Mouse (Mus musculus) cerebellum, postnatal 4 days (tissue): ENCODE results near the gene Dgkz.
A peak's percentile ranks its signal among the peaks of the same experiment; 100 is the strongest.

Experiments
- DNase-seq, 2 experiments: peaks; one replicate each; pipeline ENCODE4 v3.0.0; 2022; ENCODE audit warnings: low spot score in 2 of 2, mixed read lengths in 1 of 2

Dgkz gene

DNA sequence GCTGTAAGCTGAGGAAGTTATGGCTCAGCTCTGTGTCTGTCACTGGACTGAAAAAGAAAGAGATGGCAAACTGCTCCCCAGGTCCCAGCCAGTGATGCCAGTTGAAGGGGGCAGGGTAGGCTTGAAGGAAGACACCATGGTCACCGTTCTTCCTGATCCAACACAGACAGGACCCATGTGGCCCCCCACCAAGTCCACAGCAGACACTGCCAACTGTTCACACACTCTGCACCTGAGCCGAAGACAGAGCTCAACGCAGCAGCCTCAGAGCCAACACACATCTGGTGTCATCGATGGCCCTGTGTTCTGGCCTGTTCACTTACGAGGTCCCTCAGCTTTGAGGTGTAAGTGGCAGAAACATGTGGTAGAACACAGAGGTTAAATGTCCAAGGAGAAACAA is 15.2 kb downstream of the Dgkz start:
- no peak for DNase-seq

DNA sequence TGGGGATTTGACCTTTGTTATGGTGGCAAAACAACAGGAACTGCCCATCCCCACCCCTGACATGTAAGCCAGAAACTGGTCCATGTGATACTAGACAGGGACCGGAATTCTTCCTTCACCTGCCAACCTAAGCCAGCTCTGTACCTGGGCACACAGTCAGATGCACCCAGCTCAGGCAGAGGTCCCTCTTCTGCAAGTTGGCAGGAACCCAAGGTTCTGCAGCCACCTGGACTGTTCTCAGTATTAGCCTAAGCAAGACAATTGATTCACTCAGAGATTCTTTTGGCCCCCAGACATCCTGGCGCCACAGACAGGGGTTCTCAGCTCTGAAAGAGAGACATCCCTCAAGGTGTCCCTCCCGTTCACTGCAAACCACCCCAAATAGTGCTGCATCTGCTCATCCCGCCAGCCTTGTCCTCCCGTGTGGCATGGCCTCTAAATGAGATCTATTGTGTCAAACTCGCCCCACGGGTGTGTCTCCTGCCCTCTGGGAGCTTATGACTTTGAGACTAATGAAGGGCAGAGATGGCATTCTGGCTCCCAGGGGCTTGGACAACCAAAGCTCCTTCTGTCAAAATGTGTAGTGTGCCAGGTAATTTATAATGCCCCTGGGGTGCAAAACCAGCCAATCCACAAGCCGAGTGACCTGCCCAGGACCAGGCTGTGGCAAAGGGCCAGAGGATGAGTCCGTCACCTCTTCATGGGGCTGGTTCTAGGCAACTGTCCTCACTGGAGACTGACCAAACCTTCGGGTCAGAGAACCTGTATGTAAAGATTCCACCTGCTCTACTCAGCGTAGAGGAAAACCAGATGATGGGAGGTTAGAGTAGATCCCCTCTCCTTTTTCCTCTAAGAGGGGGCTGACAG is 15.9 kb downstream of the Dgkz start:
- DNase-seq, result no peak

DNA sequence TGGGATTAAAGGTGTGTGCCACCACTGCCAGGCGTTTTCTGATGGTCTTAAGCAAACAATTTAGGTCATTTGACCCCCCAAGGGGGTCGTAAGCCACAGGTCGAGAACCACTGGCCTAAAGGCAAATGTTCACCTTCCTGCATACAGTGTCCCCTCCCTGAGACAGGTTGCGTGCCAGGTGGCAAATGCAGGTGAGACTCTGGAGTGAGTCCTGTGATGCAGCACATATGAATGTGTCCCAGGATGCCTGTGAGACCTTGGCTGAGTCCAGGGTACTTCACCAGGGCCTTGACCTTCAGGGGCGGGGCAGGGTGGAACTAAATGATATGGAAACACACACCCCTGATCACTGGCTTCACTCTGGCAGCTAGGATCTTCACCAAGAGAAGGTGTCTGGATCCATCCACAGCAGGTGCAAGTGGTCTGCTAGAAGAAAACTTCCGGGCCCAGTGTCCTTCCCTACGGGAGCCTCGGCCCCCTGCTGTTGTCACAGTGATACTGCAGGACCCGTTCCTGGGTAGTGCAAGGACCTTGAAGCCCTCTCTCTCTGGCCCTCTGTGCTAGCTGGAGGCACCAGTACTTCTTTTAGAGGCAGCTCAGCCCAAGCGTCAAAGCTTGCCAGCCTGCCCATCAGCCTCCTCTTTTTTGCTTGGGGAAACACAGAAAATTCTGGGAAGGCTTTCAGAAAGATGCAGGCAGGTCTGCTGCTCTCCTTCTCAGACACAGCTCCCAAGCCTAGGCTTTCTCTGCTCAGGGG is 16.8 kb downstream of the Dgkz start:
- no peak for DNase-seq

DNA sequence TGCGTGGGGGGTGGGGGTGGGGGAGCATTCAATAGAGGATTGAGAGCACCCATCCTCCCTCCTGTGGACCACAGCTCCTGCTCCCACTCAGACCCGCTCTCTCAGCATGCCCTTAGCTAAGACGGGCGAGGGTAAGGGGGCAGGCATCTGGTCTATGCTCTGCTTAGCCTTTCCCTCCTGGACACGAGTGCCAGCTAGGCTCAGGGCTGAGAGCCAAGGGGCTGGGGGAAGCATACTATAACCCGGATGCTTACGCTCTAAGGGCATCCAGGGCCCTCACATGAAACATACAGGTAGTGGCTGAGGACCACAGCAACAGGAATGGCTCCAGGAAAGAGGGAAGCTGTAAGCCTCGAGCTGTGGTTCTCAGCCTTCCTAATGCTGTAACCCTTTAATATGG is 17.6 kb downstream of the Dgkz start:
- no peak for DNase-seq

DNA sequence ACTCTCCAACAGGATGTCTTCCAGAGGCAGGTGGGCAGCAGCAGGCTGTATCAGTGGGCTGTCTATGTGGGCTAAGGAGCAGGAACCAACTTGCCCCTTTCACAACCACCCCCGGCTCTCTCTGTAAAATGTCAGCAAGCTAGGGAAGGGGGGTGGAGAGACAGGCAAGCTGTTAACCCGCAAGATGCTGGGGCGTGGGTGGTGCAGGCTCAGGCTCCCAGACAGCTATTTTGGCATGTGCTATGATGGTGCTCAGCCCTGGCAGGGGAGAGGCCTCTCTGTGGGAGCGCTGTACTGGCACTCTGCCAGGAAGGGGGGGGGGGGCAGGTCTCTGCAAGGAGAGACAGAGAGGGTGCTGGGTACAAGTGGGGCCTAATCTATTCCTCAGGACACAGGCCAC is 18.6 kb downstream of the Dgkz start:
- DNase-seq, result no peak

DNA sequence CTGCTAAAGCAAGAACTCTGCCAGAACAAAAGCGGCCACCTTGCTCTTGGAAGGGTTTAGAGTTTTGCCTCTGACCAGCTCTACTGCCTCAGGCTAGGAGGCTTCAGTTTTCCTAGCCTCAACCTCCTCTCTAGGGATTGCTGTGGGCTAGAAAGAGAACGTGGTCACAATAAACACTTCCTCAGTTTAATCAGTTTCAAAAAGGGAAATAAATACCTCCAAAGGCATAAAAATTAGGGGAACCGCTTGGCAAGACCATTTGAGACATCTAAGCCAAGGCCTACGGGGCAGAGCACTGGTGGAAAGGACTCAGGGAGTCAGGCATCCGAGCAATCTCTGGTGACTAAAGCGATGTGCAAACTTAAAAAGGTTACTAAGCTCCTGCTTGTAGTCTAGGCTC is 19.8 kb downstream of the Dgkz start:
- DNase-seq, result no peak

DNA sequence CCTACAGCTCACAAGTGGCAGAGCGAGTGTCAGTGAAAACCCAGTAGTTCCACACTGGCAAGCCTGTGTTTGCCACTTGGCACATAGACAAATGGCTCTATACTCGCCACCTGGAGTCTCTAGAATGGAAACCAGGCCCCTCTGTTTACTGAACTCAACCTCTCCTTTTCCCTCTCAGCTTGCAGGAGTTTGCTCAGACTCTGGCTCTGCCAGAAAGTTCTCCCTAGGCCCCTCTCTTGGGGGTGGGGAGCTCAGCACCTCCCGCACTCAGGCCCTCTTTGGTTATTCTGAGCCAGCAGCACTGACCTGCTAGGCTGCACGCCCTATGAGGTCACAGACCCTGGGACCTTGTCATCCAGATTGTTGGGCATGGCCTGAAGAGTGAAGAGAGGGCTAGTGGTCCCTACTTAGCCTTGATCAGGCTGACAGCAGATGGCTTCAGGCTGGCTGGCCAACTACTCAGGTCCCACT is 20.5 kb downstream of the Dgkz start:
- DNase-seq, result no peak

DNA sequence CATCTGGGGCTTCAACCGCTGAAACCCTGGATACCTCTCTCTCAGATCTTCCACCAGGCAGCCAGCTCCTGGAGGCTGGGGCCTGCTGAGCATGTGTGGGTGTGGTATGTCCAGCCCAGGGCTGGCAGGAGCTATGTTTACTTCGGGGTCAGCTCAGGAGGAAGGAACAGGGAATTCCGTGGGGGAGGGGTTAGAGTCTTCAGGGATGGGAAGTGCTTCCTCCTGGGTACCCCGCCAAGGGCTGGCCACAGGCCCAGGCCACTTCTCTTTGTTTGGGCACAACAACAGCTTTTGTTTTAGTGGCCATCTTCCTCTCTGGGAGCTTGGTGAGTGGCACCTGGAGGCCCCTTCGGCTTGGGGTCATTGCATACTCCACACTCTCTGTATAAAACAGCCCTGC is 21.8 kb downstream of the Dgkz start:
- no peak for DNase-seq

DNA sequence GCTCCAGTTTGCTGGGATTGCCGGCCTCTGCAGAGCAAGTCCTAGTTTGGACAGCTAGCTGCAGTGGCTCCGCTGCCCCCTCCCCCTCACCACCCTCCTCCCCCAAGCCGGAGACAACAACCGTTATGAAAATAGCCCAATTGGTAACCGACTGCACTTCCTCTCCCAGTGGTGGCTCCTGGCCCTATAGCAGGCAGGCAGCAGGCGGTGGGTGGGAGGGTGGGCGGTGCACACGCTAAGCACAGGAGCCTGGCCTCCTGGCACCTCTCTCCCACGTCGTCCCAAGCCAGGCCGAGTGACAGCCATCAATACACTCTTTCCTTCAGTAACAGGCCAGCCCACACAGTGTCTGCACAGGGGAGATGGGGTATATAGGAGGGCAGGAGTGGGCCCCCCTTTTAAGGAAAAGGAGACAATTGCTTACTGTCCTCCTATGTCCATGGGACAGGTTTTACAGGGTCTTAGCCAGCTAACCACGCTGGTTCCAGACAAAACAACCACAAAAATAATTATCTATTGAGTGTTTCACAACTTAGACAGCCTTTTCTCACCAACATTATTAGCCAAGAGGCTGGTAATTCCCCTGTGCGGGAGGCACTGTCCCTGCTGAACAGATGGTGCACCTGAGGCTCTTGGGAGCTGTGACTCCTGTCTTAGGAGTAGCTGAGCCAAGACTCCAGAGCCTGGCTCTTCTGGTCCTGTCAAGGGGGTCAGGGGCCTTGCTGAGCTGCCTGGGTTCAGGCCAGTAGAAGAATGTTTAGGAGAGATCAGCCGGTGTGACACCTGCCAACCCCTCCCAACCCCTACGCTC is 25.2 kb downstream of the Dgkz start:
- DNase-seq, result no peak

DNA sequence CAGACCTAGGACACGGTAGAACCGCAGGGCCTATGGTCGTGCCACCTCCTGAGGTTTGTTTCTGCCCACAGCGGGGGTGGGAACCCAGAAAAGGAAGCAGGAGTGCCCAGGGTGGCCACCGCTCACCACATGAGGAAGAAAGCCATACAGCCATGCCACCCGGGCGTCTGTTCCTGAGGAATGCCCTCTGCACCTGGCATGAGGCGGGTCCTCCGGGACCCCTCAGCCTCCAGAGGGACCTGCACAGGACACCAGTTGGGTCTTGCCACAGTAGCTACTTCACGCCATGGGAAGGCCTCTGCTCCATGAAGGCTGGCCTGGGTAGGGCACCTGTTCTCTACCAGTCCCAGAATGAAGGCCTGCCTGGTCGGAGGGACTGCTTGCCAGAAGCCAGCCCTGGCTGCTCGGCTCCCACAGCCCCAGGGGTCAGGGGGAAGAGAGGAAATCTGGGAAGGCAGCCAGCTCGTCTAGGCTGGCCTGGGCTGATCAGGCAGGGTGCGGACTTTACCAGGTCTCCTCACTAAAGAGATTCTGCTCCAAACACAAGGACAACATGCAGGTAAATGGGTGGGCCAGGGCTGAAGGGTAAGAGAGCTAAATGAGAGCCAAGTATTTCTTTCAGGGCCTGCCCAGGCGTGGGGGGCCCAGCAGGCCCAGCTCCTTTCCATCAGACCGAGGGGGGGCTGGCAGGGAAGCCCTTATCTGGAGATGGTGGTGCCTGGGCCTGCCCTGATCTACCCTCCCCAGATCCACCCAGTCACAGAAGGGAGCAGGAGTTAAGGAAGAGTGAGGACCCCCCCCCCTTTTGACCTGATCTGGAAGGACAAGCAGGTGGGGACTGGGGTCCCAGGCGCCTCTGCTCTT is 26.0 kb downstream of the Dgkz start:
- no peak for DNase-seq

DNA sequence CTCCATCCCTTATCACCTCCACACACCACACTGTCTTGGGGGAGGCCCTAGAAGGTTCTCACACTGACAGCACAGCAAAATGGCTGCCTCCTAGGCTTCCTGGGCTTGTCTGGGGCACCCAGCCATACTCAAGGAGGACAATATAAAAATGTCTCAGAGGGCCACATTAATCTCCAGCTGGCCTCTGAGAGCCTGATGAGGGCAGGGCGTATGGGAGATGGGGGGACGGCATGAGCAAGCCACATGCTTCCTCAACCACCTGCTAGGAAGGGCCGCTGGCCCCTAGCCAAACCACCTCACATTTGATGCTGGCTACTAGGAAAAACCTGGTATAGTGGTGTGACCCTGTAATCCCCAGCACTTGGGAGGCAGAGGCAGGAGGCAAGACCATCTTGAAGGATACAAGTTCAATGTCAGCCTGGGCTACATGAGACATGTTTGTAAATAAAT is 26.8 kb downstream of the Dgkz start:
- DNase-seq, result no peak

DNA sequence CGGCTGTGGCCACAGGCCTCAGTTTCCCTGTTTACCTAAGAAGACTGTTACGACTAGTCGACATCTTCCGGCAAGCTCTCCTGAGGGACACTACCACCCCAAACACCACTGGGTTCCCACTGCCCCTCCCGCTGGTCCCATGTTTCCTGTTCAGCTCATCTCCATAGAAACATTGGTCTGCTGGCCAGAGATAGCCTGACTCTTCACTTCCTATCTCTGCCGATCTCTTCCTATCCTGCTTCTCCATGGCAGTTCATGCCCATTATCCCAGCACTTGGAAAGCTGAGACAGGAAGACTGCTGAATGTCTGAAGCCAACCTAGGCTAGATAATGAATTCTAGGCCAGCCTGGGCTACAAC is 27.5 kb downstream of the Dgkz start:
- no peak for DNase-seq

DNA sequence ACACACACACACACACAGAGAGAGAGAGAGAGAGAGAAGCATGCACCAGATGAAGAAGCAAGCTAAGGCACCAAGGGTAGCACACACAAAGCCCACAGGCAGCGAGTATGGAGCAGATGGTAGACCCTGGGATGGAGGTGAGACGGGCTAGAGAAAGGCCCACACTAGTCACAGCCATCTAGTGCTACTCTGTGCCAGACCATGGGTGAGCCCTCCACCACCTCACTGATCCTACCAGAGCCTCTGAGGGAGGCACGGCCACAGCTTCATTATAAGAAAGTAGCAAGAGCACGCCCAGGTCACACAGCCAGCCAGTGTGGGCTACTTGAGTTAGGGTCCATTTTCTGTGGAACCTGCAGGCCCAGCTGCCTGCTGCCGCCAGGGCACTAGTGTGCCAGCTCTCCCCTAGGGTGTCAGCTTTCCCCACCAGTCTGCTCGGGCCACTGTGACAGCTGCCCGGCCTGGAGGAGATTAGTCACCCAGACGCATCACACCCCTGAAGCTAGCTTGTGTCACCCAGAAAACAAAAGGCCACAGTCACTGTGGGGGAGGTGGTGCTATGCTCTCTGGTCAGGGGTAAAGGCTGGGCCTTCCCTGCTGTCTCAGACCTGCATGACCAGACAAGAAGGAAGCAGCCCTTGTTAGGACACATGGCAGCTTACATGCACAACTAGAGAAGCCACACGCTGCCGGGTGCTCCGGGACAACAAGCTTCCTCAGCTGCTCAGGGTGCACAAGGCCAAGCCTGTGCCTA is 28.1 kb downstream of the Dgkz start:
- DNase-seq, result no peak

DNA sequence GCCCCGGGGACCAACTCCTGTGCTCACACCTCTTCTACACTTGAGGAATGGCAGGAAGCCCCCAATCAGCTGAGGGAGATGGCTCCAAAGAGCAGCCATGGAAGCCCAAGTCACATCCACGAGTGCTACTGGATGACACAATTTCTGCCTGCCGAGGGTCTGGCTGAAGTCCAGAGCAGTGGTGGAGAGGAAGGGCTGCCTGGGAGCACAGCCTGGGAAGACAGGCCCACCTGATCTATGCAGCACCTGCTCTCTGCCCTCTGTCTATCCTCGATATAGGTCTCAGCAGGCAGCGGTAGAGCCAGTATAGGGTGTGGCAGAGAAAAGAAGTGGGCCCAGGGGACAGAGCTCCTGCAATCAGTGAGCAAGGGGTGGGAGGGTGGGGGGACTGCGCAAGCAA is 28.8 kb downstream of the Dgkz start:
- DNase-seq, result no peak

DNA sequence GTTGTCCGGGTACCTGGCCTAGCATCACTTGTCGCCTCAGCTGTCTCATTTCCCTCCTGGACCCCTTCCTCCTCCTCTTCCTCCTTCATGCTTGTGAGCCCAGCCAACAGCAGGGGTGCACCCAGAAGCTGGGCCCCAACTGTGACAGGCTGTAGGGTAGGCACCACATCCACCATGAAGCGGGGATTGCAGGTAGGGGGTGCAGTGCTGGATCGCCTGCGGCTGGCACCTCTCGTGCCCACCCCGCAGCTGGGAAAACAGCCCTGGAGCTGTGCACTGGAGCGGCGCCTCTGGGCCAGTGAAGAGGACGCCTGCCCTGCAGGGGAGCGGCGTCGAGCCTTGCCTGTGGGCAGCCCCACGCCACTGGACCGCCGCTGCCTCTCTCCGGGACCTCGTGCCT is 30.2 kb downstream of the Dgkz start, which contains the start of gene Gm9821:
Gm9821 (plus strand) TSS at position 221 of the 400 bp plus-strand sequence.
- DNase-seq, result no peak

DNA sequence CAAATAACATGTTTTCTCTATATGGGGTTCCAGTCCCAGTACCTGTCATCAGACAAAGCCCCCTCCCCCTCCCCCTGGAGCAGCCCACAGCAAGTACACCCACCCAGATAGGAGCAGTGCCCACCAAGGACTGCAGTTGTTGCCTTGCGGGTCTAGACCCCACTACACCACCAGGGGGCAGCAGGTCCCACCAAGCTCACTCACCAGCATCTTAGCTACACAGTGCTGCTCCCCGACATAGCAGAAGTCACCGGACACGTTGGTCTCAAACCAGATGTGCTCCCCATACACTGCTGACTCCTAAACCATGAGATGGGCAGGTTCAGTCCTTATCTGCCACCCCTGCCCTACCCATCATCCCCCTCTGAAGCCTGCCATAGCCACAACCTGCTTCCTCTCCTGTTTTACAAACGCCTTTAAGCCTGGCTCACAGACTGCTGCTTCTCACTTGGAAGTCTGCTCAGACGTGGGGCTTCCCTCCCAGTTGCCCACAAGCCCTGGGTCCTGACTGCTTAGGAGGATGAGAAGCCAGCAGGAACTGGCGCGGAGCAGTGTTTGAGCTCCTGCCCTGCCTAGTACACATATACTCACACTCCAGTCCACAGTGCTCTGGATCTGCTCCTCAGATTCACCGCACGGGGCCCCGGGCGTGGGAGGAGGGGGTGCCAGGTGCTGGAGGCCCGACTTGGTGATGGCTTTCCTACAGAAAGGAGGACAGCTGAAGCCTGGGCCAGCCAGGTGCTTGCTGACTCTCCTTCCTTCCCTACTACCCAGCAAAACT is 31.3 kb downstream of the Dgkz start:
- DNase-seq, result peak; percentile 87

DNA sequence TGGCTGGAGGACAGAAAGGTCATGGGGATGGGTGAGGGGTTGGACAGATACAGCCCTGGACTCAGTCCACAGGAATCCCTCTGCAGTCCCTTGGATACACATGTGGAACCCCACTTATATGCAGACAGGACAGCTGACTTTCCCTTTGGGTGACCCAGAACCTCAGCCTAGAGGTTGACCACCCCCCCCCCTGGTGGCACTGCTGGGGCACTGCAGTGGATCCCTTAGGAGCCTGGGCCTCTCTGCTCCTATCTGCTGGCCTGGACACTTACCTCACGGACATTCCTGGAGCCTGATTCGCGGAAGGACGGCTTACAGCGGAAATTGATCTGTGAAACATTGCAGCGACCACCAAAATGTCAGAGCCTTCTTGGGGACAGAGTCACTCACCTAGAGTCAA is 33.3 kb downstream of the Dgkz start:
- no peak for DNase-seq

DNA sequence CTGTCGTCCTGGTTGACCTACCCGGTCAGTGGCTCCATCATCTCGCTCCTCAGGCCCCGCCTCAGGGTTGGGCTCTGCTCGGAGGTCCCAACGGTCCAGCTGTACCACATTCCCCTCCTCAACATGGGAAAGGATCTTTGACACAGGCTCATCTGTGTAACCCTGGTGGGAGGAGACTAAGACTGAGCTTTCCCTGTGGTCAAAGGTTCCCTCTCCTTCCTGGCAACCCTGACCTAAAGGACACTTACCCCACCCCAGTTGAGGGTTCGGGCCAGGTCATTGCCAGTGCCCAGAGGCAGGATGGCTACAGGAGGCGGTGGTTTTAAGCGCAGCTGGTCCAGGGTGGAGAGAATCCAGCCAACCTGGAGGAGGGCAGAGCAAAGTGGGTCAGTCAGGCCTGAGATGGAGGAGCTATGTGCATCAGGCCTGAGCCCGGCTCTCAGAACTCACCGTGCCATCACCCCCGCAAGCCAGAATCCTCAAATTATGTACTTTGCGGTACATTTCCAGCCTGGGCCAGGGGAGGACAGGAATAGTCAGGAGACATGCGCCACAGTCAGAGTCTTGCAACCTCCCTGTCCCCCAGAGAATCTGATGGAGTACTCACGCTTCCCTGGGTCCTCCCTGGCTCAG is 36.2 kb downstream of the Dgkz start:
- DNase-seq, result no peak

DNA sequence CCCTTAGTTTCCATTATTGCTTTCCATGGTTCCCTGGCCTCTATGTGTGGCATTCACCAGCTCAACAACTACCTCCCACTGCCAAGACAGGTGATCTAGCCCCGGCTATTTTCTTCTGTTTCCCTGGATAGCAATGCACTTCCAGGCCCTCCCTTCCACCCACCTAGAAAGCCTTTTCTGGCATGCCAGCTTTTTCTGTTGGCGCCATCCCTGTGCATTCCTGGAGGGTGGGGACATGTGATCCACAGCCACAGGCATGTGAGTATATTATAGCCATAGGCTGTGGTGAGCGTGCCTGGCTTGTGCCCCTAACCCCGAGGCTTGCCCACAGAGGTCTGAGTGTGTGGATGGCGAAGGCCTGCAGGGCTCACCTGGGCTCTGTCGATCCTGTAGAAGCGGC is 39.5 kb downstream of the Dgkz start:
- no peak for DNase-seq
